In genomic region chr10:120900096-120900495, GRCm38 (mm10) we compare ENCODE assay signal across 12 mouse cellular contexts. TPM values are rescaled to one million over a fixed set of nuclear protein-coding genes. Genes with fewer than 3 reads are reported as not detected.
DNase-seq lines count a peak whose midpoint lies in the region; ATAC-seq and TF ChIP-seq lines count a peak whose summit lies in the region.
"Had no signal": no experiment of that assay in that cellular context is flagged by ENCODE, and none has a peak within 500 bp of the region (broad histone marks: within the 10 kb centered on the region; RNA-seq: fewer than 3 reads in every experiment).

No protein-coding gene starts in this region.

- H3K36me3 ChIP-seq in liver, embryonic 11.5 days (ENCODE audit: control insufficient read depth, insufficient read depth, low read length), result no peaks in the 10 kb centered on the region
- H3K36me3 ChIP-seq in liver, postnatal 0 days (replicated peaks; ENCODE audit: insufficient read depth, low read length), result no peaks in the 10 kb centered on the region
- H3K36me3 ChIP-seq in intestine, postnatal 0 days (ENCODE audit: control insufficient read depth, insufficient read depth), result no peaks in the 10 kb centered on the region
- H3K36me3 ChIP-seq in stomach, embryonic 15.5 days, result no peaks in the 10 kb centered on the region

- intact Hi-C loops in gastrocnemius, adult 2 months (cut with DNase I), result no loop called here
- intact Hi-C loops in left cerebral cortex, postnatal 4 days (cut with DNase I), result no loop called here

- H3K4me1 ChIP-seq in liver, embryonic 11.5 days (replicated peaks; ENCODE audit: control insufficient read depth, insufficient read depth, low read length), result no peaks in the 10 kb centered on the region; the same call in 1 of the 2 replicates
- H3K4me1 ChIP-seq in liver, postnatal 0 days (ENCODE audit: insufficient read depth), result peaks cover 3% of the 10 kb centered on the region; the same call in 1 of the 2 replicates
- peaks cover under 1% of the 10 kb centered on the region; the same call in 1 of the 2 replicates for H3K4me1 ChIP-seq in intestine, postnatal 0 days (replicated peaks; ENCODE audit: control insufficient read depth, insufficient read depth, low read length)
- H3K4me1 ChIP-seq in stomach, embryonic 15.5 days, result peaks cover 29% of the 10 kb centered on the region

- no peak for TF ChIP-seq CTCF in gastrocnemius, adult 2 months (IDR thresholded peaks at IDR 0.05)
- no peak for TF ChIP-seq CTCF in liver, postnatal 0 days (IDR thresholded peaks at IDR 0.05; ENCODE audit: low read depth)
- TF ChIP-seq CTCF in intestine, postnatal 0 days (IDR thresholded peaks at IDR 0.05; ENCODE audit: low read depth), result no peak

- H3K4me2 ChIP-seq in liver, embryonic 11.5 days, result 0 out of 2 replicates have a peak overlapping the region, but pooled peaks have one; percentile 13
- no peak overlapping the region for H3K4me2 ChIP-seq in liver, postnatal 0 days (ENCODE audit: low read depth, low read length)
- H3K4me2 ChIP-seq in intestine, postnatal 0 days (replicated peaks; ENCODE audit: low read depth), result peak overlapping the region; percentile 91; the same call in 1 of the 2 replicates
- H3K4me2 ChIP-seq in stomach, embryonic 15.5 days, result peak overlapping the region; percentile 44

- TF ChIP-seq EP300 in liver, postnatal 0 days (IDR thresholded peaks at IDR 0.05; ENCODE audit: low read depth), result no peak

- H3K4me3 ChIP-seq in gastrocnemius, adult 2 months, result peak overlapping the region; percentile 88; the same call in 1 of the 2 replicates
- no peak overlapping the region for H3K4me3 ChIP-seq in liver, embryonic 11.5 days (ENCODE audit: low read depth, low read length)
- no peak overlapping the region for H3K4me3 ChIP-seq in liver, postnatal 0 days (ENCODE audit: low read depth, low read length)
- H3K4me3 ChIP-seq in intestine, postnatal 0 days (ENCODE audit: low read depth, low read length), result 0 out of 2 replicates have a peak overlapping the region, but pooled peaks have one; percentile 3
- H3K4me3 ChIP-seq in stomach, embryonic 15.5 days (replicated peaks), result peak overlapping the region; percentile 20; the same call in 1 of the 2 replicates

- 63% methylated on average over 13 of the region's 13 CpGs for WGBS in liver, embryonic 11.5 days
- 74% methylated on average over 13 of the region's 13 CpGs for WGBS in liver, postnatal 0 days (ENCODE audit: insufficient replicate concordance)
- WGBS in intestine, postnatal 0 days, result 56% methylated on average over 13 of the region's 13 CpGs
- WGBS in stomach, embryonic 15.5 days, result 43% methylated on average over 13 of the region's 13 CpGs

- H3K27ac ChIP-seq in gastrocnemius, adult 2 months, result peak overlapping the region; percentile 8; the same call in 1 of the 2 replicates
- no peak overlapping the region for H3K27ac ChIP-seq in liver, embryonic 11.5 days (ENCODE audit: low read depth, low read length)
- no peak overlapping the region for H3K27ac ChIP-seq in liver, postnatal 0 days (ENCODE audit: low read depth)
- H3K27ac ChIP-seq in intestine, postnatal 0 days (ENCODE audit: low read depth, low read length), result no peak overlapping the region
- peak overlapping the region; percentile 79 for H3K27ac ChIP-seq in stomach, embryonic 15.5 days

- DNase-seq in gastrocnemius, adult 2 months, result no peak
- DNase-seq in gastrocnemius, postnatal 10 days, result no peak
- no peak for DNase-seq in liver, embryonic 11.5 days (ENCODE audit: low spot score)
- DNase-seq in liver, postnatal 0 days, result no peak
- DNase-seq in spleen, adult 18-20 months, result no peak
- no peak for DNase-seq in left cerebral cortex, postnatal 4 days
- DNase-seq: adrenal gland, postnatal 10 days; cerebellum, adult 18-20 months; gastrocnemius, postnatal 14 days; kidney, adult 11 months had no signal

- H3K9ac ChIP-seq in liver, embryonic 11.5 days (ENCODE audit: low read depth, low read length), result no peak overlapping the region
- no peak overlapping the region for H3K9ac ChIP-seq in liver, postnatal 0 days (replicated peaks)
- no peak overlapping the region for H3K9ac ChIP-seq in intestine, postnatal 0 days (ENCODE audit: low read depth, low read length)
- H3K9ac ChIP-seq in stomach, embryonic 15.5 days, result no peak overlapping the region; the same call in 1 of the 2 replicates

- peaks cover 28% of the 10 kb centered on the region for H3K27me3 ChIP-seq in liver, embryonic 11.5 days (replicated peaks; ENCODE audit: control insufficient read depth, insufficient read depth, low read length)
- peaks cover 17% of the 10 kb centered on the region for H3K27me3 ChIP-seq in liver, postnatal 0 days (ENCODE audit: insufficient read depth, low read length)
- 0 out of 2 replicates have a peak, but pooled peaks cover 3% of the 10 kb centered on the region for H3K27me3 ChIP-seq in intestine, postnatal 0 days (replicated peaks; ENCODE audit: control insufficient read depth, insufficient read depth, low read length)
- H3K27me3 ChIP-seq in stomach, embryonic 15.5 days (replicated peaks), result no peaks in the 10 kb centered on the region

- H3K9me3 ChIP-seq in liver, embryonic 11.5 days (ENCODE audit: control insufficient read depth, low read length), result no peaks in the 10 kb centered on the region
- no peaks in the 10 kb centered on the region for H3K9me3 ChIP-seq in liver, postnatal 0 days (ENCODE audit: low read length)
- no peaks in the 10 kb centered on the region for H3K9me3 ChIP-seq in intestine, postnatal 0 days (ENCODE audit: control insufficient read depth)
- no peaks in the 10 kb centered on the region for H3K9me3 ChIP-seq in stomach, embryonic 15.5 days

- ATAC-seq in liver, embryonic 11.5 days (replicated peaks; ENCODE audit: low FRiP score), result no peak
- ATAC-seq in liver, postnatal 0 days, result no peak
- no peak for ATAC-seq in intestine, postnatal 0 days
- ATAC-seq in stomach, embryonic 15.5 days (ENCODE audit: insufficient read depth, low FRiP score, low read depth), result no peak

RNA-seq across cellular contexts. Expression of gene Msrb3, which starts 1.2 kb away (rescaled TPM):
- total RNA-seq in gastrocnemius, adult 2 months (2021), result 100 to 1,000 TPM; 111 to 116 TPM
- 10 to 100 TPM; 89.9 to 94.0 TPM for total RNA-seq in gastrocnemius, postnatal 10 days (2021)
- 2.1 and 2.8 TPM in 2 replicates for polyA plus RNA-seq in liver, embryonic 11.5 days (2014; fragmentation: Nextera tagmentation; extraction: Ambion mirVana)
- polyA plus RNA-seq in liver, postnatal 0 days (2015; fragmentation: Nextera tagmentation; extraction: Ambion mirVana), result 2.5 and 2.7 TPM in 2 replicates
- 17.2 and 18.5 TPM in 2 replicates for polyA plus RNA-seq in intestine, postnatal 0 days (2015; fragmentation: Nextera tagmentation; extraction: Ambion mirVana)
- 18.2 and 20.3 TPM in 2 replicates for polyA plus RNA-seq in stomach, embryonic 15.5 days (2015; fragmentation: Nextera tagmentation; extraction: Ambion mirVana)
- 1 to 10 TPM; 3.3 to 3.4 TPM for total RNA-seq in left cerebral cortex, postnatal 4 days (2021)

Comparison
In these comparisons a context has a peak if more than half of its experiments do, and no peak if none do; other contexts are left out.
1. H3K27ac ChIP-seq: peak in gastrocnemius, adult 2 months (single experiment) and stomach, embryonic 15.5 days (single experiment); none in liver, embryonic 11.5 days (single experiment), liver, postnatal 0 days (single experiment) and intestine, postnatal 0 days (single experiment).
2. H3K4me3 ChIP-seq: peak in gastrocnemius, adult 2 months (single experiment), intestine, postnatal 0 days (single experiment) and stomach, embryonic 15.5 days (single experiment); none in liver, embryonic 11.5 days (single experiment) and liver, postnatal 0 days (single experiment).